ENCODE assay signal across 12 mouse cellular contexts in genomic region chr2:168981448-168981847, GRCm38 (mm10). TPM values are rescaled to one million over a fixed set of nuclear protein-coding genes. Genes with fewer than 3 reads are reported as not detected.
DNase-seq lines count a peak whose midpoint lies in the region; ATAC-seq and TF ChIP-seq lines count a peak whose summit lies in the region.
"Had no signal": no experiment of that assay in that cellular context is flagged by ENCODE, and none has a peak within 500 bp of the region (broad histone marks: within the 10 kb centered on the region; RNA-seq: fewer than 3 reads in every experiment).

No protein-coding gene starts in this region.

- no peak for TF ChIP-seq CTCF in layer of hippocampus, adult 2 months (conservative IDR thresholded peaks at IDR 0.05)
- TF ChIP-seq CTCF in midbrain, postnatal 0 days (IDR thresholded peaks at IDR 0.05): no peak

- peaks cover 5% of the 10 kb centered on the region; the same call in 1 of the 2 replicates for H3K9me3 ChIP-seq in embryonic facial prominence, embryonic 13.5 days
- H3K9me3 ChIP-seq in midbrain, postnatal 0 days (ENCODE audit: low read length): no peaks in the 10 kb centered on the region
- H3K9me3 ChIP-seq: embryonic facial prominence, embryonic 15.5 days; intestine, embryonic 15.5 days had no signal

- peak overlapping the region; percentile 32; the same call in 1 of the 2 replicates for H3K27ac ChIP-seq in layer of hippocampus, adult 2 months
- no peak overlapping the region for H3K27ac ChIP-seq in embryonic facial prominence, embryonic 13.5 days
- H3K27ac ChIP-seq in midbrain, postnatal 0 days (ENCODE audit: low read depth, low read length): no peak overlapping the region
- H3K27ac ChIP-seq: embryonic facial prominence, embryonic 15.5 days; intestine, embryonic 15.5 days; stomach, postnatal 0 days had no signal

- no peak for ATAC-seq in embryonic facial prominence, embryonic 13.5 days (ENCODE audit: insufficient number of reproducible peaks, insufficient read depth, low FRiP score, low TSS enrichment, low read depth)
- ATAC-seq in midbrain, postnatal 0 days (ENCODE audit: low FRiP score): no peak

- no peak overlapping the region for H3K9ac ChIP-seq in embryonic facial prominence, embryonic 13.5 days
- H3K9ac ChIP-seq in midbrain, postnatal 0 days (replicated peaks; ENCODE audit: low read length, poor library complexity, severe bottlenecking): no peak overlapping the region
- H3K9ac ChIP-seq: embryonic facial prominence, embryonic 15.5 days; intestine, embryonic 15.5 days had no signal

- no peaks in the 10 kb centered on the region for H3K4me1 ChIP-seq in embryonic facial prominence, embryonic 13.5 days
- H3K4me1 ChIP-seq in midbrain, postnatal 0 days (ENCODE audit: insufficient read depth, low read length): no peaks in the 10 kb centered on the region
- H3K4me1 ChIP-seq: embryonic facial prominence, embryonic 15.5 days; intestine, embryonic 15.5 days had no signal

- 0 out of 2 replicates have a peak overlapping the region, but pooled peaks have one; percentile 2 for H3K4me2 ChIP-seq in embryonic facial prominence, embryonic 13.5 days
- 0 out of 2 replicates have a peak overlapping the region, but pooled peaks have one; percentile 4 for H3K4me2 ChIP-seq in midbrain, postnatal 0 days (ENCODE audit: low read depth, low read length, poor library complexity, severe bottlenecking)
- H3K4me2 ChIP-seq: embryonic facial prominence, embryonic 15.5 days; intestine, embryonic 15.5 days had no signal

- 69% methylated on average over 12 of the region's 12 CpGs for WGBS in embryonic facial prominence, embryonic 13.5 days
- 80% methylated on average over 11 of the region's 12 CpGs for WGBS in midbrain, postnatal 0 days

- H3K4me3 ChIP-seq in layer of hippocampus, adult 2 months: peak overlapping the region; percentile 20; the same call in 1 of the 2 replicates
- H3K4me3 ChIP-seq in embryonic facial prominence, embryonic 13.5 days: peak overlapping the region; percentile 13
- no peak overlapping the region for H3K4me3 ChIP-seq in midbrain, postnatal 0 days (ENCODE audit: low read depth, low read length)
- H3K4me3 ChIP-seq: intestine, embryonic 15.5 days had no signal

- no peak for DNase-seq in layer of hippocampus, adult 2 months (ENCODE audit: low spot score in 2 of 2)
- DNase-seq in layer of hippocampus, postnatal 10 days (ENCODE audit: low spot score in 2 of 2): no peak
- DNase-seq in R1 (ENCODE audit: low read depth, low spot score): peak; percentile 62
- no peak for DNase-seq in midbrain, postnatal 0 days (ENCODE audit: low spot score)
- DNase-seq in cerebellum, adult 9-11 months: no peak
- no peak for DNase-seq in lung, postnatal 25 days (ENCODE audit: low spot score)
- DNase-seq: gastrocnemius, postnatal 36 days had no signal

- H3K36me3 ChIP-seq in embryonic facial prominence, embryonic 13.5 days: no peaks in the 10 kb centered on the region
- no peaks in the 10 kb centered on the region for H3K36me3 ChIP-seq in midbrain, postnatal 0 days (ENCODE audit: insufficient read depth, low read length)
- H3K36me3 ChIP-seq: embryonic facial prominence, embryonic 15.5 days; intestine, embryonic 15.5 days had no signal

- H3K27me3 ChIP-seq in embryonic facial prominence, embryonic 13.5 days: no peaks in the 10 kb centered on the region
- H3K27me3 ChIP-seq in midbrain, postnatal 0 days (ENCODE audit: insufficient read depth, low read length): no peaks in the 10 kb centered on the region
- H3K27me3 ChIP-seq: CH12.LX; embryonic facial prominence, embryonic 15.5 days; intestine, embryonic 15.5 days had no signal

RNA-seq across cellular contexts. Expression of gene Zfp64, which starts 26.1 kb away (rescaled TPM):
- 10 to 100 TPM; 17.0 to 17.6 TPM for total RNA-seq in layer of hippocampus, adult 2 months (2021)
- total RNA-seq in layer of hippocampus, postnatal 10 days (2021): 10 to 100 TPM; 19.3 to 19.8 TPM
- 54.0 and 54.8 TPM in 2 replicates for polyA plus RNA-seq in embryonic facial prominence, embryonic 13.5 days (2015; fragmentation: Nextera tagmentation; extraction: Ambion mirVana)
- total RNA-seq in midbrain, postnatal 0 days (2014; rRNA removed): 37.9 and 57.7 TPM in 2 replicates
- 33.5 and 34.2 TPM in 2 replicates for polyA plus RNA-seq in midbrain, postnatal 0 days (2015; fragmentation: Nextera tagmentation; extraction: Ambion mirVana)
